ENCODE assay signal across 8 mouse cellular contexts in genomic region chr7:120597744-120598243, GRCm38 (mm10). TPM values are rescaled to one million over a fixed set of nuclear protein-coding genes. Genes with fewer than 3 reads are reported as not detected.
DNase-seq lines count a peak whose midpoint lies in the region; ATAC-seq and TF ChIP-seq lines count a peak whose summit lies in the region.

No protein-coding gene starts in this region.

- peak overlapping the region; percentile 73 for H3K4me2 ChIP-seq in kidney, embryonic 14.5 days (replicated peaks; ENCODE audit: low read depth, low read length)
- H3K4me2 ChIP-seq in forebrain, embryonic 14.5 days (ENCODE audit: low read length), result peak overlapping the region; percentile 60
- peak overlapping the region; percentile 65 for H3K4me2 ChIP-seq in hindbrain, postnatal 0 days (ENCODE audit: low read depth, low read length)
- peak overlapping the region; percentile 76 for H3K4me2 ChIP-seq in limb, embryonic 15.5 days
- peak overlapping the region; percentile 73 for H3K4me2 ChIP-seq in neural tube, embryonic 12.5 days (replicated peaks)

- no peaks in the 10 kb centered on the region for H3K4me1 ChIP-seq in kidney, embryonic 14.5 days (ENCODE audit: control insufficient read depth, insufficient read depth, low read length)
- H3K4me1 ChIP-seq in forebrain, embryonic 14.5 days (ENCODE audit: control insufficient read depth, insufficient read depth, low read length), result no peaks in the 10 kb centered on the region
- no peaks in the 10 kb centered on the region for H3K4me1 ChIP-seq in hindbrain, postnatal 0 days (ENCODE audit: insufficient read depth, low read length)
- no peaks in the 10 kb centered on the region for H3K4me1 ChIP-seq in limb, embryonic 15.5 days
- no peaks in the 10 kb centered on the region for H3K4me1 ChIP-seq in neural tube, embryonic 12.5 days

- WGBS in kidney, embryonic 14.5 days, result 4% methylated on average over 41 of the region's 41 CpGs
- 7% methylated on average over 39 of the region's 41 CpGs for WGBS in forebrain, embryonic 14.5 days
- 5% methylated on average over 41 of the region's 41 CpGs for WGBS in hindbrain, postnatal 0 days
- WGBS in limb, embryonic 15.5 days, result 5% methylated on average over 41 of the region's 41 CpGs
- 8% methylated on average over 41 of the region's 41 CpGs for WGBS in neural tube, embryonic 12.5 days

- DNase-seq in kidney, adult 8-10 months, result no peak
- DNase-seq in cerebellum, adult 11-12 months, result peak; percentile 14
- peak; percentile 50 for DNase-seq in forebrain, embryonic 14.5 days (ENCODE audit: low spot score)
- DNase-seq in hindbrain, postnatal 0 days (ENCODE audit: low spot score), result peak; percentile 41
- DNase-seq in B cell, adult 2 months, result no peak

- no peaks in the 10 kb centered on the region for H3K27me3 ChIP-seq in kidney, embryonic 14.5 days (ENCODE audit: control insufficient read depth, insufficient read depth, low read length)
- H3K27me3 ChIP-seq in forebrain, embryonic 14.5 days (replicated peaks; ENCODE audit: control insufficient read depth, insufficient read depth, low read length), result no peaks in the 10 kb centered on the region
- no peaks in the 10 kb centered on the region for H3K27me3 ChIP-seq in hindbrain, postnatal 0 days (ENCODE audit: insufficient read depth, low read length)
- H3K27me3 ChIP-seq in limb, embryonic 15.5 days, result peaks cover 5% of the 10 kb centered on the region; the same call in 1 of the 2 replicates
- no peaks in the 10 kb centered on the region; the same call in 1 of the 2 replicates for H3K27me3 ChIP-seq in neural tube, embryonic 12.5 days (replicated peaks)

- ATAC-seq in kidney, embryonic 14.5 days (ENCODE audit: low FRiP score, low TSS enrichment), result peak; percentile 62; the same call in 1 of the 2 replicates
- ATAC-seq in forebrain, embryonic 14.5 days, result peak; percentile 87
- peak; percentile 80 for ATAC-seq in hindbrain, postnatal 0 days
- no peak for ATAC-seq in limb, embryonic 15.5 days (ENCODE audit: insufficient number of reproducible peaks, low FRiP score, low TSS enrichment, low read depth)
- ATAC-seq in neural tube, embryonic 12.5 days (ENCODE audit: low FRiP score, low read depth), result peak; percentile 85

- no peaks in the 10 kb centered on the region for H3K9me3 ChIP-seq in kidney, embryonic 14.5 days (ENCODE audit: control insufficient read depth, low read length)
- H3K9me3 ChIP-seq in forebrain, embryonic 14.5 days (replicated peaks; ENCODE audit: control insufficient read depth, low read length), result no peaks in the 10 kb centered on the region
- H3K9me3 ChIP-seq in hindbrain, postnatal 0 days (ENCODE audit: low read length), result no peaks in the 10 kb centered on the region
- no peaks in the 10 kb centered on the region for H3K9me3 ChIP-seq in limb, embryonic 15.5 days
- no peaks in the 10 kb centered on the region for H3K9me3 ChIP-seq in neural tube, embryonic 12.5 days

- no peak overlapping the region for H3K27ac ChIP-seq in kidney, embryonic 14.5 days (ENCODE audit: low read depth, low read length)
- no peak overlapping the region for H3K27ac ChIP-seq in forebrain, embryonic 14.5 days (ENCODE audit: low read depth, low read length)
- H3K27ac ChIP-seq in hindbrain, postnatal 0 days, result peak overlapping the region; percentile 75
- no peak overlapping the region for H3K27ac ChIP-seq in limb, embryonic 15.5 days
- H3K27ac ChIP-seq in neural tube, embryonic 12.5 days, result no peak overlapping the region

- peak overlapping the region; percentile 56 for H3K9ac ChIP-seq in kidney, embryonic 14.5 days (ENCODE audit: low read depth, low read length)
- H3K9ac ChIP-seq in forebrain, embryonic 14.5 days (ENCODE audit: low read length), result peak overlapping the region; percentile 70
- peak overlapping the region; percentile 61 for H3K9ac ChIP-seq in hindbrain, postnatal 0 days (replicated peaks; ENCODE audit: low read length)
- peak overlapping the region; percentile 31; the same call in 1 of the 2 replicates for H3K9ac ChIP-seq in limb, embryonic 15.5 days
- peak overlapping the region; percentile 57 for H3K9ac ChIP-seq in neural tube, embryonic 12.5 days

- H3K4me3 ChIP-seq in kidney, embryonic 14.5 days (ENCODE audit: low read length), result peak overlapping the region; percentile 45
- peak overlapping the region; percentile 34 for H3K4me3 ChIP-seq in forebrain, embryonic 14.5 days (ENCODE audit: low read depth, low read length)
- H3K4me3 ChIP-seq in hindbrain, postnatal 0 days (ENCODE audit: low read length), result peak overlapping the region; percentile 37
- H3K4me3 ChIP-seq in limb, embryonic 15.5 days, result peak overlapping the region; percentile 46
- H3K4me3 ChIP-seq in neural tube, embryonic 12.5 days, result peak overlapping the region; percentile 39

- no peak for TF ChIP-seq CTCF in hindbrain, postnatal 0 days (IDR thresholded peaks at IDR 0.05; ENCODE audit: low read depth)

- no peaks in the 10 kb centered on the region for H3K36me3 ChIP-seq in kidney, embryonic 14.5 days (ENCODE audit: control insufficient read depth, insufficient read depth, low read length)
- H3K36me3 ChIP-seq in forebrain, embryonic 14.5 days (ENCODE audit: control insufficient read depth, insufficient read depth, low read length), result no peaks in the 10 kb centered on the region
- H3K36me3 ChIP-seq in hindbrain, postnatal 0 days (ENCODE audit: insufficient read depth, low read length), result no peaks in the 10 kb centered on the region
- H3K36me3 ChIP-seq in limb, embryonic 15.5 days, result no peaks in the 10 kb centered on the region
- H3K36me3 ChIP-seq in neural tube, embryonic 12.5 days, result no peaks in the 10 kb centered on the region

RNA-seq across cellular contexts. Expression of gene Uqcrc2, which starts 37.2 kb away (rescaled TPM):
- 210 and 232 TPM in 2 replicates for polyA plus RNA-seq in kidney, embryonic 14.5 days (2014; fragmentation: Nextera tagmentation; extraction: Ambion mirVana)
- polyA plus RNA-seq in forebrain, embryonic 14.5 days (2014; fragmentation: Nextera tagmentation; extraction: Ambion mirVana), result 268 and 275 TPM in 2 replicates
- 151 and 165 TPM in 2 replicates for total RNA-seq in hindbrain, postnatal 0 days (2014; rRNA removed)
- 244 and 258 TPM in 2 replicates for polyA plus RNA-seq in hindbrain, postnatal 0 days (2015; fragmentation: Nextera tagmentation; extraction: Ambion mirVana)
- polyA plus RNA-seq in limb, embryonic 15.5 days (2015; fragmentation: Nextera tagmentation; extraction: Ambion mirVana), result 171 and 182 TPM in 2 replicates
- 176 and 181 TPM in 2 replicates for polyA plus RNA-seq in neural tube, embryonic 12.5 days (2016; fragmentation: Nextera tagmentation; extraction: Ambion mirVana)

Comparison
In these comparisons a context has a peak if more than half of its experiments do, and no peak if none do; other contexts are left out.
1. DNase-seq: peak in cerebellum, adult 11-12 months (single experiment), forebrain, embryonic 14.5 days (single experiment) and hindbrain, postnatal 0 days (single experiment); none in kidney, adult 8-10 months (0 of 2) and B cell, adult 2 months (0 of 2).
2. Peak in every context shown above with its lines, with median percentiles within 50 percentile points of each other: H3K4me2 ChIP-seq, H3K4me3 ChIP-seq and H3K9ac ChIP-seq.